Mouse (Mus musculus) urinary bladder, postnatal 25 days (tissue): ENCODE data around the gene Adamts7.

Experiments
- DNase-seq: peaks from one replicate; pipeline ENCODE4 v3.0.0; 2022; ENCODE audit warnings: low spot score

The Adamts7 gene

DNA sequence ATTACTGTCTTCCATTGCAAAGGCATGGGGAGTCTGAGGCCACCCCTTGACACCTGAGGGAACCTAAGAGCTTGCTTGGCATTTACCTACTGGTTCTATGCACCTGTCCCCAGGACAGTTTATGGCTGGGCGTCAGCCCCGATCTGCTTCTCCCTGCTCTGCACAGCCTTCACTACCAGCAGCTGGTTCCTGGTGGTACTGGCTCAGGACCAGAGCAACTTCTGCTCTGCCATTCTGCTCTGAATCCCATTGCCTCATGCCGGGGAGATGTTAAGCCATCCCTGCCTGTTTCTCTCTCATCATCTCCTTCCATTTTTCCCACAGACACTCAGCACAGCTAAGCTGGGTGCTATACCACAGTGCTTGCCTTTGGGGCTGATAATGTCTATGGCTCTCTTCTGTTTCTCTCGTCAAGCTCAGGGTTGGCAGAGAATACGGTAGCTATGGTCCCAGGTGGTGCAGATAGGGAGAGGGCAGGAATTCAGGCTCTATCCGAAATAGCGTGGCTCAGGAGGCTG, 35.1 kb downstream of the Adamts7 start:
- DNase-seq, result no peak

DNA sequence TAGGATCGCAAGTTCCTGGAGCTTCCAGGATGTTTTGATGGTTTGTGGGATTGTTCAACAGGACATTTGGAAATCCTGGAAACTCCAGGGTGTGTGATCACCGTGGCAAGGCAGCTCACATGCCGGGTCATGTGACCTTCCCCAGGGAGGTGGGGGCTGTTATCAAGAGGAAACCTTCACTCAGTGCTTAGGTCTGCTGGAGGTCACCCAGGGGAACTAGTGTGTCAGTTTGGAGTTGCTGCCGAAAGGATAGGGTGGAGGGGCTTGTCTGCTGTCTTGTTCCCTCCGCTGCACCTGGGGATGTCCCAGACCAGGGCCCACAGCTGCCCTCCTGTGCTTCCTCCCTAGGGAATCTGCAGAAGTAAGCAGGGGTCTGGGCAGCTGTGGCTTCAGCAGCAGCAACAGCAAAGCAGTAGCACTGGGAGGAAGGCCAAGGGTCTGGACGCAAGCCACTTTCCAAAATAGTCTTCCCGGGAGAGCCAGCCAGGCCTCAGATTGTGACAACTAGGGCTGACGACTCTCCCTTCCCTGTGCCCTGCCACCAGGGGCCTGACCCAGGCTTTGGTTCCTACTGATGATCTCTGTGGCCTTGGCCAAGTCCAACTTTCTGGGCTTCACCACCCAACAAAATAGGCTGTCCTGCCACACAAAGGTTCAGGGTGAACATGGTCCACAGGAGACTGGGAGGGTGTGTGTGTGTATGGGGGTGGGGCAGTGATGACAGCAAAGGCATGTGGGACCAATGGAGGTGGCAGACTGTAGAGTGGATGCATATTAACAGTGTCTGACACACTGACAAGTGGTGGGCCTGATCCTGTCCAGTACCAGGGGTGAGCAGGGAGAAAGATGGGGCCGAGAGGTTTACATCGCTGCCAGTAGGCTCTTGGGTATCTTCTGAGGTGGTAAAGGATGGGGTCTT, 35.9 kb downstream of the Adamts7 start:
- DNase-seq, result no peak

DNA sequence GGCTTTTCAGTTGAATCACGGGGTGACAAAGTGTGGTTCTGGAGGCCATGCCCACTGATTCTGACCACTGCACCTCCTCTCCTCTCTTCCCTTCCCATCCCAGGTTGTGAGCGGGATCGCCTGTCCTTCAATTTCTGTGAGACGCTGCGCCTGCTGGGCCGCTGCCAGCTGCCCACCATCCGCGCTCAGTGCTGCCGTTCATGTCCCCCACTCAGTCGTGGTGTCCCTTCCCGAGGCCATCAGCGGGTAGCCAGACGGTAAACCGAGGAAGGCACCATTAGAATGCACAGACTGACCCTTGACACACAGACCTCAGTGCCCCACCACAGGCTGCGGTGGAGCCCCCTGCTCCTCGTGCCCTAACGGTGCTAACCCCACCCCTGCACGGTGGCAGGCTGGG, 36.7 kb downstream of the Adamts7 start:
- DNase-seq, result no peak

DNA sequence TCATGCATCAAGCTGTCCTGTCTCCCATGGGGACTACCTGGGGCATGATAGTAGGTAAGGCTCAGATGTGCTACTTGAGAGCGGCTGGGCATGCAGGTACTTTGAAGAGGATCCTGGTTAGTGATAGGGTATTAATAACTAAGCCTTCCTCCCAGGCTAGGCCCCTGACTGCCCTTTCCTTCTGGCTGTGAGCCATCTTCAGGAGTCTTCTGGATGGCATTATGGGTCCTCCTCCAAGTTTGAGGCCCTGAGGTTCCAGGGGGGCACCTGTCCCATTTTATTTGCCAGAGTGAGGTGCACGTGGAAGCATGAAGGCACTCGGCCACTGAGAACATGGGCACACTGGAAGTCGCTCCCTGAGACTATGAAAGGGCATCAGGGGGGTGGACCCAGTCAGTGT, 37.6 kb downstream of the Adamts7 start:
- no peak for DNase-seq

DNA sequence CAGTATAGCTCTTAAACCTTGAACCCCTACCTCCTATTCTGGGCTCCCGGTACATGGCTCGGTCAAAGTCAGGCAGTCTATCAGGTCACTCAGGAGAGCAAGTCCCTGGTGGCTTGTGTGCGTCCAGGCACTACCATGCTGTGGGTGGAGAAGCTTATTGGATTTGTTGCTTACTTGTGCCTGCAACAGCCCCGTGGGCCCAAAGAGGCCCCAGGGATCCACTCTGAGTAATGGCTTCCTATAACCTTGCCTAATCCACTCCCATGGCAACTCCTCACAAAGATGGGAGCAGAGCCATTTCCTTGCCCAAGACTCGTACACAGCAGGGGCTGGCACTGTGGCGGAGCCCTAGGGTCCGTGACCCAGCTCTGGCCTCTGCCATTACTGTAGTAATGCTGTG, 38.2 kb downstream of the Adamts7 start:
- DNase-seq, result no peak

DNA sequence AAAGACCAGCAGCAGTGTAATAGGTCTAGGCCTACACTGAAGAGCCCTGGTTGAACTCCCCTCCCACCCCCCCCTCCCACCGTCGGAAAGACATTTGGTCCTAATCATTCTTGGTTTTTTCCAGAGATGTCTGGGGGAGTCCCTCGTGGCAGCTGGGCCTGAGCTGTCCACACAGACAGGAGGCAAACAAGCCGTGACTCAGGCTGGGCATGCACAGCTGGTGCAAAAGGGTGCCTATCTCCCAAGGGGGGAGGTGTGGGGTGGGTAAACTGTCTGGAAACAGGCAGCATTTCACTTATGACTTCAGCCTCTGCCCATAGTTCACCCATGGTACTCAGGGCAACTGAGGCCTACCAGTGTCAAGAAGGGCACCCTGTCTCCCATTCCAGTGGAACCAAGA, 38.7 kb downstream of the Adamts7 start:
- DNase-seq, result no peak

DNA sequence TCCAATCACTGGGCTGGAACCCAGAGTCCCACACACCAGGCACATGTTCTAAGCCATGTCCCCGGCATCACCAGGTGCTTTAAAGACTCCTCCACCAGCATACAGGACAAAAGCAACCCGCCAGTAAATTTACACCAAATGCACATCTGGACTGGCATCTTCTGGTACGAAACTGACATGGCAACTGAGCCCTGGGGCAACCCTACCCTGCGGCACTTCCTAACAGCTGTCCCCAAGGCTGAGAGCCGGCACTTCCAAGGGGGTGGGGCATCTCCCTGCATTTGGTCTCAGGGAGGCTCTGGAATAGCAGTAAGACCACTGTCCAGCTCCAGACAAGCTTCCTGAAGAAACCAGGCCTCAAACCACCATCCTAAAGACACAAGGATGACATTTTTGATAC, 40.4 kb downstream of the Adamts7 start:
- no peak for DNase-seq

DNA sequence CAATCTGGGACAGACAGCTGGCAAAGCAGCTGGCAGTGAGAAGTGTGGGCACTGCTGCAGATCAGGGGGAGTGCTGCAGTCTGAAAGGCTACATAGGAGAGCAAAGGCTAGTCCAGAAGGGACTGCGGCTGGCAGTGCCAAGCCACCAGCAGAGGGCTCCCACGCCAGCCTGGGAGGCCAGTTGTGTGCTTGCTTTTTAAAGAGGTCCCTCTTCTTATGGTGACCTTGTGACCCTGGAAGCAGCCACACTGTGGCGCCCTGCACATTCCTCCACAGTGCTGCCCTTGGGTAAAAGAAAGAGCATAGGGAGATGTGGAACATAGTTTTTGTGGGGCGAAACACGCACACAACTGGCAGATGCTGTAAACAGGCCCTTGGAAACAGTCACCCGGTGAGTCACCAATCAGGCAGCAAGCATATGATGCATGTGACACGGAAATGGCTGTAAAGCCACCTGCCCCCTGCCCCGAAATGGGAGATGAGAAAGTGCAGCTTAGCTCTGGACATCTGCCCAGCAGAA, 41.6 kb downstream of the Adamts7 start:
- DNase-seq, result no peak

DNA sequence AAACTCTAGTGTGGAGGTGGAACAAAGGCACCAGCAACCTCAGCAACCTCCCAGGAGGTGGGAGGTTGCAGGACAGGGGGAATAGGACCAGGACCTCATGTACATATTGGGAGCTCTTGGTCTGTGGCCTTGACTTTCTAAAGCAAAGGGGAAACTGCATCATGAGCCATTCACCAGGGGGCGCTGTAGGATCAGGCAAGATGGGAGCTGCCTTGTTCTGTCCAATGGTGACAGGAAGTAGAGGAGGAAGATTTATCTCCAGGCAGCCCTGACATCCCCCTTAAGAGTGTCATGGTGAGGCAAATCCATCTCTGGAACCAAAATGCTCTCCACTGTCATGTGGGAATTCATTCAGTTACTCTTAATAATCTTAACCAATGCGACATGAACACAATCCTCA, 43.6 kb downstream of the Adamts7 start:
- peak; percentile 88 for DNase-seq

DNA sequence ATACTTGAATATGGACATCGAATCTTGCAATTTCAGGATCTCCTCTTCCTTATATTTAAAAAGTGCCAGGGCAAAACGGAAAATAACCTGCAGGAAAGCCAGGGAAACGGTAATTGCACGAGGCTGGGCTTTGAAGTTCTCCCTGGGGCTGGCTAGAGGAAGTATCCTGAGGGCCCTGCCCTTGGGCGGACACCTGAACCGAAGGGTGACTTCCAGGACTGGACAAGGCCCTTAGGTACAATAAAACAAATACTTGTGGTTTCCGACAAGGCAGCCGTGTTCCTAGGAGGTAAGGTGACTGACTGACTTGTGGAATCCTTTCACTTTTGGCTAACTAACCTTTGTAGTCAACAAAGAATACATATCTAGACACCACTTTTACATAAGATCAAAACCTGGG, 44.9 kb downstream of the Adamts7 start:
- no peak for DNase-seq

DNA sequence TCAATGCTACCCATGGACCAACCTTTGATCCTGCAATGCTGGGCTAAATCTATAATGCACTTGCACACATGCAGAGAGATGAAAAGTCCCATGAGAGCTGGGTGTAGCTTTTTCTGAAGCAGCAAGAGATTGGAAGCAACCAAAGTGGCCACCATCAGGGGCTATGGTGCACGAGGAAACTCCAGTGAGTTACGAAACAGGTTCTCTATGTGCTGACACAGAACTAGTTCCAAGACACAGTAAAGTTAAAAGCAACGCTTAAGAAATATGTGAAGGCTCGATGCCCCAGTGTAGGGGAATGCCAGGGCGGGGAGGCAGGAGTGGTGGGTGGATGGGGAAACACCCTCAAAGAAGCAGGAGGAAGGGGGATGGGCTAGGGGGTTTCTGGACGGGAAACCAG, 45.8 kb downstream of the Adamts7 start:
- no peak for DNase-seq

DNA sequence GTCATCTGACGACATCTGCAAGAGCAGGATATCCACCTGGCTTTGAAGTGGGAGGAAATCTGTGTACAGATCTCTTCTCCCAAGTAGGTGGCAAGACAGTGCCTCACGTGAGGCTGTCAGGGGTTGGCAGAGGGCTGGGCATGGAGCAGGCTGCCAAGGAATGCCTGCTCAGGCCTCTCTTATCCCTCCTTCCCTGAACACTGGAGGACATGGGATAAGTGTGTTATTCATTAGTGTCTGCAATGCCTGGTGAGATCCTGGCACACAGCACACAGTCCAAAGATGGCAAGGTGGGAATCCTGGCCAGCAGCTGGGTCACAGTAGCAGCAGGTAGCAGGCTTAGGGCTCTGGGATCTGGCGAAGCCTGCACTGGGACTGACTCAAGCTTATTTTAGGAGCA, 50.3 kb downstream of the Adamts7 start:
- no peak for DNase-seq

DNA sequence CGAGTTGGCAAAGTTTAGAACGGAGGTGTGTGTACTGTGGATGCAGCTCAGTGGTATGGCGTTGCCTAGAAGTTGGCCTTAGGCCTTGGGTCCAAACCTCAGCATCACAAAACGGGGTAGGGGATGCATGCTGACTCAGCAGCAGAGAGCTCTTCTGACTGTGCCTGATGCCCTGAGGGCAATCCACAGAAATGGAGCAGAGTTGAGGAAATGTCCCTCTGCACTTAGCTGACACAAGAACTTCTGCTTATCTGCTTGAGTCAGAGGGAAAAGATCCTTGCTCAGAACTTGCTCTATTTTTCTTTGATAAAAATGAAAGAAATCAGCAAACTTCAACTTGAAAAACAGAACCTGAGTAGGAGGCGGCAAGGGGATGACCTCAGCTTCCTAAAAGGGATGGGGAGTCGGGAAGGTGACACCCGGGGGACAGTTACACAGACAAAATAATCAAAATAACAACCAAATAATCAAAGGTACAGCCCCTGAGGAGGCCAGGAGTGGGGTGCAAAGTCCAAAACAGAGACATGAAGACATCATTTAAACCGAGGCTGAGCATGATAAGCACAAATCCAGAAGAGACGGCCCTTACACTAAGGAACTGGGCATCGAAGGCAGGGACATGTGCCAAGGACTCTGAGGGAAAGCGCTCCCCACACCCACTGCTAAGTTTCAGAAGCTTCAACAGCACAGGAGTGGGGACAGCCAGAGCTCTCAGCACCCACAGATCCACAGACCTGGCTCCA, 53.6 kb downstream of the Adamts7 start:
- DNase-seq, result no peak

DNA sequence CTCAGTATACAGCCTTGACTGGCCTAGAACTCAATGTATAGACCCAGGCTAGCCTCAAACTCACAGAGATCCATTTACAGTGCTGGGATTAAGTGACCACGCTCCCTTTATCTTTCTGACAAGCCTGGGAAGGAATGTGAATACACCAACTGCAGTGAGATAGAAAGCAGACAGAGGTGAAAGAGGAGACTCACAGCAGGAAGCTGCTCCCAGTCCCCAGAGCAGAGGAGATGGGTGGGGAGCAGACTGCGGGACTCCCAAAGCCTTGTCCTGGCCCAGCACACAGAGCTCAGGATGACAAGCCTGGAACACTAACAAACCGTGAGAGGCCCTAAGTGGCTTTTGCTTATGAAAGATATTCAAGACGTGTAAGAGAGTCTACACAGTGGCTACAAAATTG, 54.6 kb downstream of the Adamts7 start:
- no peak for DNase-seq

DNA sequence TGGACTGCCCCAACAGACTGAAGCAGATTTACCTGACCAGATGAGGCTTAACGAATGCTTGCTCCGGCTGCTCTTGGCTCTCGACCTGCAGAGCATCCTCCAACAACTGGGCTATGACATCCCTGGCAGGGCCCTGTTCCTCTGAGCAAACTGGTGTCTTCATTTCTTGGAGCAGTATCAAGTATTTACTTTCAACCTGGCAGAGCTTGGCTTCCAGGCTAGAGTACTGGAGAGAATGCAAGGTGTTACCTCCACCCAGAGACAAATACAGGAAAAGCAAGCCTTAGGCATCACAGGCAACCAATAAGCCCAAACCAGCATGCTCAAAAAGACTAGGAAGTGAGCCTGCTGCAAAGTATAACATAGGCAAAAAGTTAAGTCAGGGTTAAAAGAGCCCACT, 59.4 kb downstream of the Adamts7 start:
- no peak for DNase-seq

DNA sequence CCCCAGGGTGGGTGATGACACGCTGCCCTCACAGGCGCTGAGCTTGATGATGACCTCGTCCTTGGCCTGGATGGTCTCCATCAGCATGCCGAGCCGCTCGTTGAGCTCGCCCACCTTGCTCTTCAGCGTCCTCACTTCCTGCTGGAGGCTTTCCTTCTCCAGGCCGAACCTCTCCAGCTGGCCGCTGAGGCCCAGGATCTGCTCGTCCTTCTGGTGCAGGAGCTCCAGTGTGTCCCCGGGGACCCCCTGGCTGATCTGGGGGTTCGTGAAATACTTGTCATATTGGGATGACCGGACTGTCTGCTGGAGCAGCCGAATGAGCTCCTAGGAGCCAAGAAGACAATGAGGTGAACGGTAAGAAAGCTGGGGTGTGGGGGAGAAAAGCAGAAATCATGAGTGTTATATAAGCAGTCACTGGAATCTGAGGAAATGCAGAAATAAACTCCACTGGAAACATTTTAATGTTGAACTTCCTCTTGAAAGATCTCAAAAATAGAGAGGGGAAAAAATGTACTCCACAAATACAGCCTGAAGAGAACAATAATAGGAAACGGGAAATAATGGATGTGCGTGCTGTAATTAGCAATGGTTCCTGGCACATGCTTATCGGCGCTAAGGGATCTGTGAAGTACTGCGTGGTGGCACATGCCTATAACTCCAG, 63.3 kb downstream of the Adamts7 start:
- no peak for DNase-seq

DNA sequence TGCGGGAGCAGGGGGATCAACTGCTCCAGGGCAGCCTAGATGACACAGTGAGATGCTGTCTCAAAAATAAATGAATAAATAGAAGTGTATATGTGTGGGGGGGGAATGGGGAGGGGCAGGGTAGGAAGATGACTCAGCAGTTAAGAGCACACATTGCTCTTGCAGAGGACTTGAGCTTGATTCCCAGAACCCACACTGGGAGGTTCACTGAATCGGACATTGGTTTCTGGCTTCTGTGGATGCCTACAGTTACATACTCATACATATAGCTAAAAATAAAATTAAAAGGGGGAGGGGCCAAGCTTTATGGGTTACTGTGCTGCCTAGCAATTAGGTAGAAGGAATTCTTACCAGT, 63.9 kb downstream of the Adamts7 start:
- no peak for DNase-seq

DNA sequence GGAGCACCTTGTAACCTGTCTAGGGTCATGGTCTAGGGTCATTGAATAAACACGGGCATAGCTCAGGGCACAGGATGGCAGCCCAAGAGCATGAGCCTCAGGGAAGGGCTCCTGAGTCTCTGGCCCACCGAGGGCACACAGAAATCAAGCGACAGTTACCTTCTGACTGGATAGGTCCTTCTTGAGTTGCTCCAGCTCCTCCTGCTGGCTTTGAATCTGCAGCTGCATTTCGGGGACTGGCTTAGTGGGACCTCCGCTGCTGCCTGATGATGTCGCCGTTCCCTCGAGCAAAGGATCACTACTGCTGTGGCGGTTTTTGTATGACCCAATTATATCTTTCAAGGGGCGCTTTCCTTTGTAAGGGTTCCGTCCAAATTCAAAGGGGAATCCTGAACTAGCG, 64.3 kb downstream of the Adamts7 start:
- no peak for DNase-seq

DNA sequence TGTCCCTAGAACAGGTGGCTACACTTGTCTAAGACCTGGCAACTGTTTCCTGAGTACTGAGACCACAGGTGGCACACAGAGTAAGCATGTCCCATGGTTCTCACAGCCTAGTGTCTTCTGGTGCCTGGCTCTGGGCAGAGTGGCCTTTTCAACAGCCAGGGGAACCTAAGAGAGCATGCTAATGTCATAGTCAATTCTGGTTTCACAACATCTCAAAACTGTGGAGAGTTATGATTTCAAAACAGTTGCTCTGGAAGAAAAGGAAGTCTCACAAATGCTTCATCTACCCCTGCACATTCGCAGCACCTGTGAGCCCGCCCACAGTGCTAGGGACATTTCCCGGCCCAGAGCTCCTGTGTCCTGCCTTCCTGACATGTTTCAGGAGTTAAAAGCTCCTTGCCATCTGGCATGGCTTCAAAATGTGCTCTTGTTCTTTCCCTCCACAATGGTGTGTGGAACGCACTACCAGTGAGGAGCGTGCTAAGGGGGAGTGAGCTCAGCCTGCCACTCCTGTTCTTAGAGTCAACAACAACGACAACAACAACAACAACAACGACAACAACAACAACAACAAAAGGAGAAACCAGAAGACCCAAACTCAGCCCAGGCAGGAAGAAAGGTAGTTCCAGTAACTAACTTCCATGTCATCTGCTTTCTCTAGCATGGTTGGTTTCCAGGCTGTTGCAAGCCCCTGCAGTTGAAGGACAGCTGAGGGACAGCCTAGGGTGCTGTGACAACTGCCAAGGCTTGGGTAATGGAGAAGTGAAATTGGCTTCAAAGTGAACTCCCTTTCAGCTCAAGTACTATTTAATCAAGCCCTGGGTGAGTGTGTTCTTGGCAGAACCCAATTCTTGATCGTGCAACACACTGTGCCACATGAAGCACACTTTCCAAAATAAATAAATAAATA, 70.2 kb downstream of the Adamts7 start:
- DNase-seq, result no peak

DNA sequence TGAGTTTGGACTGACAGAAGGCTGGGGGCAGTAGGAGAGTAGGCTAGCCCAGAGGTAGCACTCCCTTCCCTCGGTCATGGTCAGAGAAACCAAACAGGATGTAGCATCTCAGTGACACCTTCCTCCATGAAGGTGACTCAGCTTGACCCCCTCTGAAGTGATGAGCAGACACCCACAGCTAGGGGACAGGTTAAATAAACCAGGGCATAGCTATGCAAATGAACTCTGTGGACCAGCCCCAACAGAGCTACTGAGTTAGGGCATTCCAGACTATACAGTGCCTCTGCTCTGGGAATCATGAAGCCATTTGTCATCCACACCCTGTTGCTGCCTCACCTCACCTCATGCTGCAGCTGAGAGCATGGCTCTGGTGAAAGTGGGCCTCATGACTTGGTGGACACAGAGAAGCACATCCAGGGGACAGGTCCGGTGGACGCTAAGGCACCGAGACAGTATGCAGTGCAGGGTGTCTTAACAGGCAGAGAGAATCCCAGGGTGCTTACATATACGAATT, 71.1 kb downstream of the Adamts7 start:
- DNase-seq, result no peak

DNA sequence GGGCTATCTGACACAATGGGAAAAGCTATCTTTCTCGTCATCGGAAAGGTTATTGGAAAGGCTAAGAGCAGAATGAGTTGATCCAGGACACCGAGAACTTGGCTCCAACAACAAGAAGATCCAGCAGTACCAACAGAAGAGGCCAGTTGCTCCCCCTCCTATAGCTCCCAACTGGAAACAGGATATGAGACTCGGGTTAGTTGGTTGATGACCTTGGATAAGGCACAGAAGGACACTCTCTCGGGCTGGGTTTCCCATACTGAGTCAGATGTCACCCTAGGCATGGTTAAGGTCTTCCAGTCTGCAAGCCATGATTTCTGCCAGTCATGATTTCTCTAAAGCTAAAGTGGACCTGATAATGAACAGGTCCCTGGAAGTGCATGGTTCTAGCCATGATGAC, 71.9 kb downstream of the Adamts7 start:
- DNase-seq, result no peak
